Mouse (Mus musculus): ENCODE results near the gene Tnfsf9. TPM values are rescaled to one million over a fixed set of nuclear protein-coding genes. Genes with fewer than 3 reads are reported as not detected.

Tnfsf9 gene
- 5.2 and 5.6 TPM in 2 replicates for polyA plus RNA-seq (2014; fragmentation: Nextera tagmentation; extraction: Ambion mirVana)

DNA sequence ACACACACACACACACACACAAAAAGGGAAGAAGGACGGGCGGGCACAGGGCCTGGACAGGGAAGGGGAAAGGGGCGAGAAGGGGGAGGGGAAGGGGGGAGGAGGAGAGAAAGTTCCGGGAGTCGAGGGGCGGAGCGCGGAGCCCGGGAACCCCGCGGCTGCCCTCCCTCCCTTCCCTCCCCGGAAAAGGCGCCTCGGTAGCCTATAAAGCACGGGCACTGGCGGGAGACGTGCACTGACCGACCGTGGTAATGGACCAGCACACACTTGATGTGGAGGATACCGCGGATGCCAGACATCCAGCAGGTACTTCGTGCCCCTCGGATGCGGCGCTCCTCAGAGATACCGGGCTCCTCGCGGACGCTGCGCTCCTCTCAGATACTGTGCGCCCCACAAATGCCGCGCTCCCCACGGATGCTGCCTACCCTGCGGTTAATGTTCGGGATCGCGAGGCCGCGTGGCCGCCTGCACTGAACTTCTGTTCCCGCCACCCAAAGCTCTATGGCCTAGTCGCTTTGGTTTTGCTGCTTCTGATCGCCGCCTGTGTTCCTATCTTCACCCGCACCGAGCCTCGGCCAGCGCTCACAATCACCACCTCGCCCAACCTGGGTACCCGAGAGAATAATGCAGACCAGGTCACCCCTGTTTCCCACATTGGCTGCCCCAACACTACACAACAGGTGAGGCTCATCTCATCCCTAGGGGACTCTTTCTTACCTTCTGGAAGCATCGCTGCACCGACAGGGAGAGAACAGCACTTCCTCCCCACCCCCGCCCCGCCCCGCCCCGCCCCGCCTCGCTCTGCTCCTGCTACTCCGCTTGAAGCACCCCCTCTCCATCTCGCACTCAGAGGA lies at the start of gene Tnfsf9:
TSS of gene Tnfsf9 (plus strand) at position 145 of the 854 bp plus-strand sequence.
- peak; percentile 77 for ATAC-seq (replicated peaks; ENCODE audit: insufficient number of reproducible peaks, low FRiP score, low TSS enrichment, low read depth)
- Histone ChIP-seq H3K27me3 (ENCODE audit: control insufficient read depth, insufficient read depth, low read length) (no peaks in the 10 kb centered on the region), H3K4me3 (ENCODE audit: low read depth, low read length) (peak within 1 kb of the TSS; percentile 62), H3K4me2 (ENCODE audit: low read depth, low read length) (peak within 1 kb of the TSS; percentile 86), H3K36me3 (replicated peaks; ENCODE audit: control insufficient read depth, insufficient read depth, low read depth, low read length) (no peaks in the 10 kb centered on the region), H3K27ac (replicated peaks; ENCODE audit: low read depth, low read length) (0 out of 2 replicates have a peak within 1 kb of the TSS, but pooled peaks have one; percentile 28), H3K9me3 (replicated peaks; ENCODE audit: control insufficient read depth, low read length) (no peaks in the 10 kb centered on the region), H3K9ac (replicated peaks; ENCODE audit: low read length) (peak within 1 kb of the TSS; percentile 80), H3K4me1 (ENCODE audit: control insufficient read depth, insufficient read depth, low read length) (no peaks in the 10 kb centered on the region)
- WGBS = under 1% methylated on average over 54 of the region's 61 CpGs
- peak; percentile 77 for DNase-seq (ENCODE audit: low spot score)

DNA sequence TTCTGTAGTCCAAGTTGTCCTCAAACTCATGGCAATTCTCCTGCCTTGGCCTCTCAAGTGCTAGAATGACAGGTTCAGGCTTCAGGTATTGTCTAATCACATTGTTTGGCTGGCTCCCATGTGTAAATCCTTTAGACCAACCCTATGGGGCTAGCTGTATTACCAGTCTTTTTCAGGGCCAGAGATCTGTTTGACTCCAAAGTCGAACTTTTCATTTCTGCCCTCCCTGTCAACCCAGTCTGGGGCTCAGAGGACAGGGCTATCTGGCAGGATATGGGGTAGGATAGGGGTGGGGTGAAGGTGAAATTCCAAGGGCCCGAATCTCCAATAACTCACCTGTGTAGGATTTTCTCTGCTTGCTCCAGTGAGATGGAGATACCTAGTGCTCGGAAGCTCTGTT lies 48.9 kb upstream of the Tnfsf9 start:
- Histone ChIP-seq H3K27me3 (ENCODE audit: control insufficient read depth, insufficient read depth, low read length) (peaks cover 4% of the 10 kb centered on the region), H3K9ac (replicated peaks; ENCODE audit: low read length) (no peak overlapping the region), H3K4me1 (ENCODE audit: control insufficient read depth, insufficient read depth, low read length) (no peaks in the 10 kb centered on the region), H3K27ac (replicated peaks; ENCODE audit: low read depth, low read length) (no peak overlapping the region), H3K9me3 (replicated peaks; ENCODE audit: control insufficient read depth, low read length) (no peaks in the 10 kb centered on the region), H3K4me2 (ENCODE audit: low read depth, low read length) (no peak overlapping the region), H3K36me3 (replicated peaks; ENCODE audit: control insufficient read depth, insufficient read depth, low read depth, low read length) (no peaks in the 10 kb centered on the region; the same call in none of the 2 replicates), H3K4me3 (ENCODE audit: low read depth, low read length) (no peak overlapping the region)
- no peak for DNase-seq (ENCODE audit: low spot score)
- ATAC-seq (replicated peaks; ENCODE audit: insufficient number of reproducible peaks, low FRiP score, low TSS enrichment, low read depth) = no peak
- 85% methylated on average over 3 of the region's 3 CpGs for WGBS

DNA sequence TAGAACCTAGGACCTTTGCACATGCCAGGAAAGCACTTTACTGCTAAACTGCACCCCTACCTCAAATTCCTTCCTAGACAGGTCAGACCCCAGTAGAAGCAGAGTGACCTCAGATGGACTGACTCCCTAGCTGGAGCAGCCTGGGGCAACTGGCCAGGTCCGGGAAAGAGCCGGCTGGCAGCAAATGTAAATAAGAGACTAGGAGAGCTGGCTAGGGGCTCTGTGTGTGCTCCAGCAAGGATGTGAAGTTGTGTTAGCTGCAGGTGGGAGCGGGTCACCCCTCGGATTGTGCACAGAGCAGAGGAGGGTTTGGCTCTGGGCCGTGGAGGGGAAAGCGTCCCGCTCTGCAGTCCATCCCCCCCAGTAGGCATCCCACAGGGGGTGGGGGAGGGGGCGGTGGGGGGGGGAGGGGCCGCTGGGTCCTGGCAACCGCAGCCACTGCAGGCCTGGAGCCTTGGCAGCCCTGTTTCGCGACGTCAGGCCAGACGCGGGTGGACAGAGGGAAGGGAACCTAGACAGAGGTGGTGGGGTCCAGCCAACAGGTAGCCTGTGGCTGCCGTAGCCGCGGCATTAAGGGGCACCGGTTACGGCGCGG lies 46.1 kb upstream of the Tnfsf9 start, which contains the start of gene Crb3:
TSS of gene Crb3 (plus strand) at position 215 of the 595 bp plus-strand sequence.
- Histone ChIP-seq H3K4me3 (ENCODE audit: low read depth, low read length) (peak within 1 kb of the TSS; percentile 74), H3K27me3 (ENCODE audit: control insufficient read depth, insufficient read depth, low read length) (peaks cover 24% of the 10 kb centered on the region), H3K27ac (replicated peaks; ENCODE audit: low read depth, low read length) (no peak within 1 kb of the TSS), H3K9me3 (replicated peaks; ENCODE audit: control insufficient read depth, low read length) (no peaks in the 10 kb centered on the region), H3K4me2 (ENCODE audit: low read depth, low read length) (peak within 1 kb of the TSS; percentile 51), H3K9ac (replicated peaks; ENCODE audit: low read length) (peak within 1 kb of the TSS; percentile 67), H3K36me3 (replicated peaks; ENCODE audit: control insufficient read depth, insufficient read depth, low read depth, low read length) (no peaks in the 10 kb centered on the region; the same call in 1 of the 2 replicates), H3K4me1 (ENCODE audit: control insufficient read depth, insufficient read depth, low read length) (peaks cover 3% of the 10 kb centered on the region)
- no peak; the same call in 1 of the 2 replicates for ATAC-seq (replicated peaks; ENCODE audit: insufficient number of reproducible peaks, low FRiP score, low TSS enrichment, low read depth)
- DNase-seq (ENCODE audit: low spot score) = no peak
- 0% methylated on average over 18 of the region's 22 CpGs for WGBS

DNA sequence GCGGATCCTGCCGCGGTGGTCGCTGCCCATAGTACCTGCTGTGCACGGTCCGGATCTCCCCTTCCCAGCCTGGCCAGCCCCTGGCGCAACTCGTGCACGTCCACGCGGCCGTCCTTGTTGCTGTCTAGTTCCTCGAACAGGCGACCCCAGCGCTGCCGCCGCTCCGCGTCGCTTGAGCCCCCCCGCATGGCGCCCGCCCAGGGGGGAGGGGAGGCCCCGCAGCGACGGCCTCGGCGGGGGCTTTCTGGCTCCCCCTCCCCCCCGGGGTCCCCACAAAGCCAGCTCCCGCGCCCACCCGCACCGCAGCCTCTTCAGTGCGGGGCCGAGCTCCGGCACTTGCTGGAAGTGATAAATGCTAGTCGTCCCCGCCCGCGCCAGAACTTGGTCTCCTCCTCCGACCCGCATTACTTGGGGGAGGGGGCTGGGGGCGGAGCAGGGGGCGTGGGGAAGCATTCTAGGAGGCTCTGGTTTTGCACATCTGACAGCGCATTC lies 45.6 kb upstream of the Tnfsf9 start, which contains the start of gene Slc25a23:
TSS of gene Slc25a23 (minus strand) at position 378 of the 492 bp plus-strand sequence.
- Histone ChIP-seq H3K9ac (replicated peaks; ENCODE audit: low read length) (peak within 1 kb of the TSS; percentile 67), H3K36me3 (replicated peaks; ENCODE audit: control insufficient read depth, insufficient read depth, low read depth, low read length) (no peaks in the 10 kb centered on the region; the same call in 1 of the 2 replicates), H3K27me3 (ENCODE audit: control insufficient read depth, insufficient read depth, low read length) (peaks cover 24% of the 10 kb centered on the region), H3K4me1 (ENCODE audit: control insufficient read depth, insufficient read depth, low read length) (peaks cover 3% of the 10 kb centered on the region), H3K4me2 (ENCODE audit: low read depth, low read length) (peak within 1 kb of the TSS; percentile 51), H3K9me3 (replicated peaks; ENCODE audit: control insufficient read depth, low read length) (no peaks in the 10 kb centered on the region), H3K27ac (replicated peaks; ENCODE audit: low read depth, low read length) (no peak within 1 kb of the TSS), H3K4me3 (ENCODE audit: low read depth, low read length) (peak within 1 kb of the TSS; percentile 74)
- DNase-seq (ENCODE audit: low spot score) (peak; percentile 84), ATAC-seq (replicated peaks; ENCODE audit: insufficient number of reproducible peaks, low FRiP score, low TSS enrichment, low read depth) (peak; percentile 61)
- WGBS = 1% methylated on average over 17 of the region's 45 CpGs

DNA sequence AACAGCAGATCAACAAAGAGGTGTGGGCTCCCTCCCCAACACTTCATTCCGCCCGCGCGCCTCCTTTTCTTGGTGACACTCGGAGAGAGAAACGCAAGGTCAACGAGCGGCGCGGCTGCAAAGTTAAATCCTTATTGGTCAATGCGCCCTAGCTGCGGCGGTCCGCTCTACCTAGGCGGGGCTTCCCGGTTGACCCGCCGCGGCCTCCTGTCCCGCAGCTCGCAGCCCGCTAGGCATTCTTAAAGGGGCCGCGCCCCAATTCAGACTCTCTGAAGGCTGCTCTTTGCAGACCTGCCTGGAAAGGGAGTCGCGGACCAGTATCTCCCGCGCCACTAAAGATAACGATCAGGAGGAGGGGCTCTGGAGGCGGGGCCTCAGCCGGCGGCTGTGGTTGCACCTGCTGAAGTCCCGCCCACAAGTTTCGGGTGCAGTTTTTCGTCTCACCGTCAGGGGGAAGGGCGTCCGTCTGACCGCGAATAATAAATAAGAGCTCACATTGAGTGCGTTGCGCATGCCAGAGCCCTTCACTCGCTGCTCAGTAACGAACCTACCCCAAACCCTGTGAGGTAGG lies 44.8 kb upstream of the Tnfsf9 start:
- Histone ChIP-seq H3K27ac (replicated peaks; ENCODE audit: low read depth, low read length) (no peak overlapping the region), H3K36me3 (replicated peaks; ENCODE audit: control insufficient read depth, insufficient read depth, low read depth, low read length) (no peaks in the 10 kb centered on the region), H3K4me3 (ENCODE audit: low read depth, low read length) (peak overlapping the region; percentile 74), H3K27me3 (ENCODE audit: control insufficient read depth, insufficient read depth, low read length) (peaks cover 24% of the 10 kb centered on the region), H3K9ac (replicated peaks; ENCODE audit: low read length) (no peak overlapping the region), H3K9me3 (replicated peaks; ENCODE audit: control insufficient read depth, low read length) (no peaks in the 10 kb centered on the region), H3K4me1 (ENCODE audit: control insufficient read depth, insufficient read depth, low read length) (peaks cover 3% of the 10 kb centered on the region), H3K4me2 (ENCODE audit: low read depth, low read length) (peak overlapping the region; percentile 51)
- DNase-seq (ENCODE audit: low spot score) = peak; percentile 95
- peak; percentile 86 for ATAC-seq (replicated peaks; ENCODE audit: insufficient number of reproducible peaks, low FRiP score, low TSS enrichment, low read depth)
- WGBS = under 1% methylated on average over 44 of the region's 44 CpGs

DNA sequence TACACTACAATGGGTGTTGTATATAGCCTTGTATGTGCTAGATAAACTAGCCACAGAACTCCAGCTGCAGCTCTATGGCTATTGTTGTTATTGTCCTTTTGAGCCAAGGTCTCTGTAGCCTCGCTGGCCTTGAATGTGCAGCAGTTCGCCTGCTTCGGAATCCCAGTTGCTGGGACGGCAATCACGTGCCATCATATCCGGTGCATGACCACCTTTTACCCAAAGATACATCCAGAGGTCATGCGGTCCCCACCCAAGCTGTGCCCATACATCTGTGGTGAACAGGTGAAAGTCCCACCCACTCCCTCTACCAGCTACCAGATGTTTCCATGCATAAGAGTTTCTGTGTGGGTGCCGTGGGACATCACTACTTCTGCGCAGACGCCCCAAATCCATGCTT lies 44.1 kb upstream of the Tnfsf9 start:
- ATAC-seq (replicated peaks; ENCODE audit: insufficient number of reproducible peaks, low FRiP score, low TSS enrichment, low read depth) = no peak
- H3K9me3 ChIP-seq (replicated peaks; ENCODE audit: control insufficient read depth, low read length) = no peaks in the 10 kb centered on the region
- H3K27me3 ChIP-seq (ENCODE audit: control insufficient read depth, insufficient read depth, low read length) = peaks cover 24% of the 10 kb centered on the region
- H3K36me3 ChIP-seq (replicated peaks; ENCODE audit: control insufficient read depth, insufficient read depth, low read depth, low read length) = no peaks in the 10 kb centered on the region
- H3K4me1 ChIP-seq (ENCODE audit: control insufficient read depth, insufficient read depth, low read length) = peaks cover 3% of the 10 kb centered on the region
- no peak overlapping the region for H3K4me2 ChIP-seq (ENCODE audit: low read depth, low read length)
- WGBS = 38% methylated on average over 10 of the region's 10 CpGs
- no peak for DNase-seq (ENCODE audit: low spot score)
- no peak overlapping the region for H3K9ac ChIP-seq (replicated peaks; ENCODE audit: low read length)
- H3K4me3 ChIP-seq (ENCODE audit: low read depth, low read length) = no peak overlapping the region; the same call in 1 of the 2 replicates
- no peak overlapping the region for H3K27ac ChIP-seq (replicated peaks; ENCODE audit: low read depth, low read length)

DNA sequence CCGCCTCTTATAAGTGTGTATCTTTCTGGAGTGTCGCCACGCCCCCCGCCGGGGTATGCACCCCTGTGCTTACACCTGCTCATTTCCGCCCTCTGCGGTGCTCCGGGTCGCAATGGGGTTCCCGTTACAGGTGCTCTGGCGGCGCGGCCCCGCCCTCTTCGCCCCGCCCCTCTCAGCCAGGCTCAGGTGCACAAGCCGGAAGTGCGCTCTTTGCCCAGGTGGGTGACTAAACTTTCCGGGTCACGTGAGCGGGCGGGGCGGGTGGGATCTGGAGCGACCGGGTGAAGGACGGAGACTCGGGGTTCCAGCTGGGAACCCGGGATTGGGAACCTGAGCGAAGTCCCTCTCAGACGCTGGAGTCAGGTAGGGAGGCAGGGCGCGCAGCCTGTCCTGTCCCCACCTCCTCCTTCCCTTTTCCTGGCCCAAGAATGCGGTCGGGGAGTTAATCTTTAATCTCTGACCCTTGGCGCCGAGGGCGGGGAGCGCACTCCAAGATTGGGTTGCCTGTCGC lies 43.1 kb upstream of the Tnfsf9 start:
- peaks cover 3% of the 10 kb centered on the region for H3K4me1 ChIP-seq (ENCODE audit: control insufficient read depth, insufficient read depth, low read length)
- no peak overlapping the region for H3K9ac ChIP-seq (replicated peaks; ENCODE audit: low read length)
- no peak for ATAC-seq (replicated peaks; ENCODE audit: insufficient number of reproducible peaks, low FRiP score, low TSS enrichment, low read depth)
- WGBS = 2% methylated on average over 39 of the region's 39 CpGs
- no peaks in the 10 kb centered on the region for H3K36me3 ChIP-seq (replicated peaks; ENCODE audit: control insufficient read depth, insufficient read depth, low read depth, low read length)
- no peaks in the 10 kb centered on the region for H3K9me3 ChIP-seq (replicated peaks; ENCODE audit: control insufficient read depth, low read length)
- no peak overlapping the region for H3K27ac ChIP-seq (replicated peaks; ENCODE audit: low read depth, low read length)
- DNase-seq (ENCODE audit: low spot score) = peak; percentile 23
- H3K4me3 ChIP-seq (ENCODE audit: low read depth, low read length) = peak overlapping the region; percentile 26
- H3K27me3 ChIP-seq (ENCODE audit: control insufficient read depth, insufficient read depth, low read length) = peaks cover 24% of the 10 kb centered on the region
- peak overlapping the region; percentile 19; the same call in 1 of the 2 replicates for H3K4me2 ChIP-seq (ENCODE audit: low read depth, low read length)
